Mouse (Mus musculus) liver, embryonic 15.5 days (tissue): ENCODE results near the gene Gm20388. TPM values are rescaled to one million over a fixed set of nuclear protein-coding genes. Genes with fewer than 3 reads are reported as not detected.

Experiments used
- ATAC-seq: fragments of 200-750 bp; cut with Nextera tagmentation; 2 replicates; pipeline ENCODE4 v1.8.0; 2017; ENCODE audit warnings: moderate number of reproducible peaks, mild to moderate bottlenecking, moderate library complexity; ENCODE audit not compliant: insufficient read depth
- H3K27ac ChIP-seq: fragments of 300-500 bp; sonication (generic); replicated peaks from 2 replicates; pipeline ENCODE4 v1.5.1; 2015; ENCODE audit warnings: mild to moderate bottlenecking, inconsistent platforms
- H3K27me3 ChIP-seq: fragments of 300-500 bp; sonication (generic); 2 replicates; pipeline ENCODE4 v1.6.1; 2015; ENCODE audit warnings: mild to moderate bottlenecking, inconsistent platforms
- H3K36me3 ChIP-seq: fragments of 300-500 bp; sonication (generic); replicated peaks from 2 replicates; pipeline ENCODE4 v1.6.1; 2015; ENCODE audit warnings: moderate library complexity, mild to moderate bottlenecking, inconsistent platforms
- H3K4me1 ChIP-seq: fragments of 300-500 bp; sonication (generic); replicated peaks from 2 replicates; pipeline ENCODE4 v1.6.1; 2015; ENCODE audit warnings: inconsistent platforms
- H3K4me2 ChIP-seq: fragments of 300-500 bp; sonication (generic); 2 replicates; pipeline ENCODE4 v1.6.1; 2015; ENCODE audit warnings: moderate library complexity, mild to moderate bottlenecking, inconsistent platforms
- H3K4me3 ChIP-seq: fragments of 300-500 bp; sonication (generic); replicated peaks from 2 replicates; pipeline ENCODE4 v1.5.1; 2015; ENCODE audit warnings: mild to moderate bottlenecking, inconsistent platforms
- H3K9ac ChIP-seq: fragments of 300-500 bp; sonication (generic); 2 replicates; pipeline ENCODE4 v1.6.1; 2015; ENCODE audit warnings: moderate library complexity, mild to moderate bottlenecking, inconsistent platforms
- H3K9me3 ChIP-seq: fragments of 300-500 bp; sonication (generic); replicated peaks from 2 replicates; pipeline ENCODE4 v1.6.1; 2016; ENCODE audit warnings: inconsistent platforms
- WGBS: fragments of 180-500 bp; shearing (Covaris S2); methylation state at CpG from one replicate; pipeline ENCODE4 v1.1.7; 2015; ENCODE audit warnings: mixed read lengths; ENCODE audit not compliant: insufficient replicate concordance; 5-methylcytosine and 5-hydroxymethylcytosine counted together
- polyA plus RNA-seq: library from polyadenylated mRNA; unstranded; fragments of >200 nt; fragmentation: Nextera tagmentation; extraction: Ambion mirVana; gene quantifications from 2 replicates; pipeline ENCODE4 v1.2.1, GENCODE M21; 2015

Gm20388 gene
- polyA plus RNA-seq, 1 experiment from 2014 or later = not detected

- Histone ChIP-seq H3K27ac (no peak overlapping the region), H3K4me1 (peaks cover 17% of the 10 kb centered on the region), H3K4me3 (no peak overlapping the region), H3K36me3 (no peaks in the 10 kb centered on the region), H3K27me3 (peaks cover 24% of the 10 kb centered on the region), H3K9me3 (no peaks in the 10 kb centered on the region), H3K4me2 (no peak overlapping the region), H3K9ac (no peak overlapping the region)
- 58% methylated on average over 2 of the region's 2 CpGs for WGBS
- ATAC-seq = no peak
These were observed 1959.5 kb downstream of the Gm20388 start for GRCm38 (mm10) chr8:121870190-121870589.

GRCm38 (mm10) chr8:121871833-121872440 lies 1961.3 kb downstream of the Gm20388 start:
- Histone ChIP-seq H3K36me3 (no peaks in the 10 kb centered on the region), H3K4me3 (no peak overlapping the region), H3K4me1 (peaks cover 25% of the 10 kb centered on the region), H3K9ac (no peak overlapping the region), H3K27me3 (peaks cover 28% of the 10 kb centered on the region), H3K9me3 (no peaks in the 10 kb centered on the region), H3K4me2 (no peak overlapping the region), H3K27ac (no peak overlapping the region)
- 32% methylated on average over 10 of the region's 10 CpGs for WGBS
- peak; percentile 12; the same call in 1 of the 2 replicates for ATAC-seq

GRCm38 (mm10) chr8:121874031-121874430 lies 1963.4 kb downstream of the Gm20388 start:
- H3K27me3 ChIP-seq = peaks cover 28% of the 10 kb centered on the region
- no peak overlapping the region for H3K9ac ChIP-seq
- no peaks in the 10 kb centered on the region for H3K9me3 ChIP-seq
- H3K4me2 ChIP-seq = no peak overlapping the region
- no peaks in the 10 kb centered on the region for H3K36me3 ChIP-seq
- H3K4me1 ChIP-seq = peaks cover 33% of the 10 kb centered on the region
- H3K4me3 ChIP-seq = no peak overlapping the region
- ATAC-seq = 0 out of 2 replicates have a peak, but pooled peaks have one; percentile 34
- WGBS = 49% methylated on average over 9 of the region's 9 CpGs
- H3K27ac ChIP-seq = no peak overlapping the region

- whole genome bisulfite sequencing = 60% methylated on average over 3 of the region's 3 CpGs
- Histone ChIP-seq H3K36me3 (peaks cover 9% of the 10 kb centered on the region; the same call in 1 of the 2 replicates), H3K4me1 (peaks cover 33% of the 10 kb centered on the region), H3K9ac (no peak overlapping the region), H3K27me3 (peaks cover 23% of the 10 kb centered on the region), H3K4me2 (no peak overlapping the region), H3K27ac (no peak overlapping the region; the same call in 1 of the 2 replicates), H3K9me3 (no peaks in the 10 kb centered on the region), H3K4me3 (no peak overlapping the region)
- ATAC-seq = no peak
These were observed 1964.4 kb downstream of the Gm20388 start for GRCm38 (mm10) chr8:121875045-121875444.

GRCm38 (mm10) chr8:121875517-121875916 lies 1964.9 kb downstream of the Gm20388 start:
- Histone ChIP-seq H3K27me3 (peaks cover 23% of the 10 kb centered on the region), H3K4me2 (no peak overlapping the region), H3K4me3 (no peak overlapping the region), H3K9ac (no peak overlapping the region), H3K9me3 (no peaks in the 10 kb centered on the region), H3K36me3 (peaks cover 13% of the 10 kb centered on the region), H3K27ac (no peak overlapping the region; the same call in 1 of the 2 replicates), H3K4me1 (peaks cover 34% of the 10 kb centered on the region)
- WGBS = 44% methylated on average over 9 of the region's 9 CpGs
- no peak for ATAC-seq

- Histone ChIP-seq H3K27me3 (peaks cover 18% of the 10 kb centered on the region), H3K27ac (no peak overlapping the region), H3K4me3 (no peak overlapping the region), H3K36me3 (peaks cover 30% of the 10 kb centered on the region), H3K4me1 (peaks cover 38% of the 10 kb centered on the region), H3K9ac (no peak overlapping the region), H3K9me3 (no peaks in the 10 kb centered on the region), H3K4me2 (0 out of 2 replicates have a peak overlapping the region, but pooled peaks have one; percentile 17)
- no peak for ATAC-seq
- 21% methylated on average over 5 of the region's 5 CpGs for WGBS
These were observed 1966.6 kb downstream of the Gm20388 start for GRCm38 (mm10) chr8:121877212-121877611.

- Histone ChIP-seq H3K4me1 (peaks cover 33% of the 10 kb centered on the region), H3K9me3 (no peaks in the 10 kb centered on the region), H3K4me2 (no peak overlapping the region), H3K9ac (no peak overlapping the region), H3K27me3 (peaks cover 11% of the 10 kb centered on the region), H3K36me3 (peaks cover 38% of the 10 kb centered on the region), H3K4me3 (no peak overlapping the region), H3K27ac (no peak overlapping the region)
- 82% methylated on average over 7 of the region's 7 CpGs for WGBS
- no peak for ATAC-seq
These were observed 1967.3 kb downstream of the Gm20388 start for GRCm38 (mm10) chr8:121877828-121878480.

- no peak for ATAC-seq
- Histone ChIP-seq H3K36me3 (peaks cover 55% of the 10 kb centered on the region), H3K27me3 (peaks cover 7% of the 10 kb centered on the region; the same call in 1 of the 2 replicates)
These were observed 1969.1 kb downstream of the Gm20388 start for GRCm38 (mm10) chr8:121879712-121880111.

GRCm38 (mm10) chr8:121880818-121881217 lies 1970.2 kb downstream of the Gm20388 start:
- Histone ChIP-seq H3K9me3 (no peaks in the 10 kb centered on the region), H3K36me3 (peaks cover 66% of the 10 kb centered on the region), H3K27ac (no peak overlapping the region), H3K4me1 (peaks cover 20% of the 10 kb centered on the region), H3K4me3 (no peak overlapping the region), H3K9ac (no peak overlapping the region), H3K27me3 (no peaks in the 10 kb centered on the region), H3K4me2 (no peak overlapping the region)
- 74% methylated on average over 1 of the region's 1 CpGs for WGBS
- no peak for ATAC-seq

More at GRCm38 (mm10) chr8:121879712-121880111, 1969.1 kb downstream of the Gm20388 start:
- H3K4me1 ChIP-seq = peaks cover 31% of the 10 kb centered on the region
- no peak overlapping the region for H3K4me2 ChIP-seq
- H3K4me3 ChIP-seq = no peak overlapping the region
- WGBS = 82% methylated on average over 3 of the region's 3 CpGs
- no peak overlapping the region for H3K27ac ChIP-seq
- no peaks in the 10 kb centered on the region for H3K9me3 ChIP-seq
- H3K9ac ChIP-seq = no peak overlapping the region

GRCm38 (mm10) chr8:121881921-121882320 lies 1971.3 kb downstream of the Gm20388 start:
- no peaks in the 10 kb centered on the region for H3K9me3 ChIP-seq
- 85% methylated on average over 5 of the region's 5 CpGs for WGBS
- H3K36me3 ChIP-seq = peaks cover 78% of the 10 kb centered on the region
- H3K27ac ChIP-seq = no peak overlapping the region
- 0 out of 2 replicates have a peak, but pooled peaks have one; percentile 10 for ATAC-seq
- no peak overlapping the region for H3K4me3 ChIP-seq
- H3K9ac ChIP-seq = no peak overlapping the region
- H3K4me1 ChIP-seq = peaks cover 19% of the 10 kb centered on the region
- no peaks in the 10 kb centered on the region for H3K27me3 ChIP-seq
- no peak overlapping the region for H3K4me2 ChIP-seq

GRCm38 (mm10) chr8:121884181-121884580 lies 1973.5 kb downstream of the Gm20388 start:
- 78% methylated on average over 3 of the region's 3 CpGs for WGBS
- Histone ChIP-seq H3K4me3 (no peak overlapping the region), H3K4me1 (0 out of 2 replicates have a peak, but pooled peaks cover 11% of the 10 kb centered on the region), H3K9me3 (no peaks in the 10 kb centered on the region), H3K4me2 (no peak overlapping the region), H3K27ac (no peak overlapping the region), H3K9ac (no peak overlapping the region), H3K27me3 (no peaks in the 10 kb centered on the region), H3K36me3 (peaks cover 100% of the 10 kb centered on the region)
- ATAC-seq = no peak
